Mouse (Mus musculus) G1E (cell line): ENCODE measurements at regions not wholly inside any gene's neighbourhood (a gene's known extent, or its start where the extent isn't known, plus 50 kb on each side); places are given as distances from the start of the nearest gene placed in this dataset.

Source experiments
- ATAC-seq: 2 replicates; pipeline ENCODE4 v1.8.0; 2016; ENCODE audit warnings: mild to moderate bottlenecking; ENCODE audit not compliant: insufficient number of reproducible peaks, poor library complexity, low FRiP score, severe bottlenecking; ENCODE audit errors: extremely low read depth
- DNase-seq: peaks from one replicate; pipeline ENCODE4 v3.0.0; 2012; ENCODE audit warnings: low spot score
- H3K27me3 ChIP-seq: 2 replicates; pipeline ENCODE4 v1.6.1; 2012; ENCODE audit warnings: mild to moderate bottlenecking, low read length, inconsistent platforms; ENCODE audit not compliant: insufficient read depth
- H3K36me3 ChIP-seq: replicated peaks from 2 replicates; pipeline ENCODE3; 2012; ENCODE audit warnings: mild to moderate bottlenecking, inconsistent platforms
- H3K4me1 ChIP-seq: 2 replicates; pipeline ENCODE4 v1.6.1; 2012; ENCODE audit warnings: low read depth, low read length, inconsistent platforms, mixed read lengths; ENCODE audit not compliant: insufficient read depth
- H3K4me3 ChIP-seq: 2 replicates; pipeline ENCODE4 v1.5.1; 2012; ENCODE audit warnings: low read depth, mild to moderate bottlenecking, inconsistent platforms, low read length, moderate library complexity, mixed read lengths
- H3K9me3 ChIP-seq: replicated peaks from 2 replicates; pipeline ENCODE4 v1.6.1; 2012; ENCODE audit warnings: inconsistent platforms
- CTCF ChIP-seq: IDR thresholded peaks from 2 replicates; pipeline ENCODE4 v1.5.1; 2012; ENCODE audit warnings: low read depth, low read length, inconsistent platforms, mixed read lengths
- GATA1 ChIP-seq: IDR thresholded peaks from 2 replicates; pipeline ENCODE4 v1.6.1; 2012; ENCODE audit warnings: borderline replicate concordance, low read length, inconsistent platforms, mixed read lengths
- GATA2 ChIP-seq: IDR thresholded peaks from 2 replicates; pipeline ENCODE4 v1.6.1; 2012; ENCODE audit warnings: low read depth, low read length, inconsistent platforms, borderline replicate concordance
- POLR2AphosphoS5 ChIP-seq: IDR thresholded peaks from 2 replicates; pipeline ENCODE4 v1.6.1; 2012; ENCODE audit warnings: low read depth, low read length, inconsistent platforms; ENCODE audit not compliant: insufficient replicate concordance
- TAL1 ChIP-seq: conservative IDR thresholded peaks from 2 replicates; pipeline ENCODE4 v1.6.1; 2012; ENCODE audit warnings: low read depth, low read length, inconsistent platforms, mixed read lengths

DNA sequence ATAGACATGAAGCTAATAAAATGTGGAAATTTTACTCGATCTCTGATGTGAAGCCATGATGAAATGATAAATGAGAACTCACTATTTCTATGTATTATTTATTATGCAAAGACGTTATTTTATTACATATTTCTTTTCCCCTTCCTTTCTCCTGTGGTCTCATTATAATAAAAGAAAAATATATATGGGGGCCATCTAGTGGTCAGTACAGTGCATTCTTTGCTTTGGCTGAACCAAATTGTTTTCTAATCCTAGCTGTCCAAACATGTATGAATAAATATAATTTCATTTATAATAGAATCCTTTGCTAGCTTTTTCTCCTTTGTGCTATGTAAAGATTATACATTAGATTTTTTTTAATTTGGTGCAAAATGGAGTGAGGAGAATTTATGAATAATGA, 403.7 kb upstream of the Htr2c start:
- Histone ChIP-seq H3K4me1 (no peaks in the 10 kb centered on the region), H3K36me3 (no peaks in the 10 kb centered on the region), H3K27me3 (no peaks in the 10 kb centered on the region), H3K4me3 (no peak overlapping the region), H3K9me3 (no peaks in the 10 kb centered on the region)
- no peak for TF ChIP-seq GATA1
- TF ChIP-seq TAL1 = no peak
- no peak for TF ChIP-seq GATA2
- no peak for TF ChIP-seq POLR2AphosphoS5
- TF ChIP-seq CTCF = no peak
- DNase-seq = no peak
- no peak for ATAC-seq
